Mouse (Mus musculus) heart, embryonic 15.5 days (tissue): ENCODE measurements around the gene Rapgef2. TPM values are rescaled to one million over a fixed set of nuclear protein-coding genes. Genes with fewer than 3 reads are reported as not detected.
"Not testable (repeated sequence)": the region's sequence is repeated elsewhere in the genome, so short reads cannot be mapped to it uniquely, and the experiment has no call there.

Experiments used
- ATAC-seq: fragments of 200-750 bp; cut with Nextera tagmentation; replicated peaks from 2 replicates; pipeline ENCODE4 v1.8.0; 2017; ENCODE audit warnings: low read depth, moderate TSS enrichment; ENCODE audit not compliant: insufficient number of reproducible peaks, insufficient read depth, low FRiP score
- H3K27ac ChIP-seq: fragments of 300-500 bp; sonication (generic); 2 replicates; pipeline ENCODE4 v1.5.1; 2015; ENCODE audit warnings: mild to moderate bottlenecking, inconsistent platforms
- H3K27me3 ChIP-seq: fragments of 300-500 bp; sonication (generic); 2 replicates; pipeline ENCODE4 v1.6.1; 2015; ENCODE audit warnings: inconsistent platforms
- H3K36me3 ChIP-seq: fragments of 300-500 bp; sonication (generic); 2 replicates; pipeline ENCODE4 v1.6.1; 2015; ENCODE audit warnings: mild to moderate bottlenecking, inconsistent platforms
- H3K4me1 ChIP-seq: fragments of 300-500 bp; sonication (generic); replicated peaks from 2 replicates; pipeline ENCODE4 v1.6.1; 2015; ENCODE audit warnings: inconsistent platforms
- H3K4me2 ChIP-seq: fragments of 300-500 bp; sonication (generic); 2 replicates; pipeline ENCODE4 v1.6.1; 2015; ENCODE audit warnings: inconsistent platforms, mild to moderate bottlenecking, moderate library complexity
- H3K4me3 ChIP-seq: fragments of 300-500 bp; sonication (generic); 2 replicates; pipeline ENCODE4 v1.5.1; 2015; ENCODE audit warnings: mild to moderate bottlenecking, inconsistent platforms
- H3K9ac ChIP-seq: fragments of 300-500 bp; sonication (generic); 2 replicates; pipeline ENCODE4 v1.6.1; 2015; ENCODE audit warnings: mild to moderate bottlenecking, inconsistent platforms
- H3K9me3 ChIP-seq: fragments of 300-500 bp; sonication (generic); replicated peaks from 2 replicates; pipeline ENCODE4 v1.6.1; 2016; ENCODE audit warnings: inconsistent platforms
- WGBS: fragments of 180-500 bp; shearing (Covaris S2); methylation state at CpG from one replicate; pipeline ENCODE4 v1.1.7; 2015; ENCODE audit warnings: mixed read lengths; 5-methylcytosine and 5-hydroxymethylcytosine counted together
- polyA plus RNA-seq: library from polyadenylated mRNA; unstranded; fragments of >200 nt; fragmentation: Nextera tagmentation; extraction: Ambion mirVana; gene quantifications from 2 replicates; pipeline ENCODE4 v1.2.1, GENCODE M21; 2015

Gene Rapgef2
- polyA plus RNA-seq, 1 experiment from 2014 or later = 5.7 TPM

- peak; percentile 90 for ATAC-seq
These were observed 104.9 kb downstream of the Rapgef2 start for GRCm38 (mm10) chr3:79181248-79181991.

GRCm38 (mm10) chr3:79180086-79180485 is 106.2 kb downstream of the Rapgef2 start:
- Histone ChIP-seq H3K4me2 (peak overlapping the region; percentile 61), H3K27ac (peak overlapping the region; percentile 87), H3K4me3 (peak overlapping the region; percentile 36), H3K27me3 (no peaks in the 10 kb centered on the region), H3K4me1 (peaks cover 53% of the 10 kb centered on the region), H3K9ac (peak overlapping the region; percentile 47), H3K9me3 (no peaks in the 10 kb centered on the region), H3K36me3 (no peaks in the 10 kb centered on the region)
- 25% methylated on average over 8 of the region's 8 CpGs for WGBS
- peak; percentile 45 for ATAC-seq

More at GRCm38 (mm10) chr3:79181248-79181991, 104.9 kb downstream of the Rapgef2 start:
- peak overlapping the region; percentile 61 for H3K4me2 ChIP-seq
- no peaks in the 10 kb centered on the region for H3K36me3 ChIP-seq
- 18% methylated on average over 24 of the region's 24 CpGs for WGBS
- H3K9ac ChIP-seq = peak overlapping the region; percentile 42; the same call in 1 of the 2 replicates
- H3K9me3 ChIP-seq = no peaks in the 10 kb centered on the region
- H3K4me3 ChIP-seq = peak overlapping the region; percentile 36
- H3K27ac ChIP-seq = peak overlapping the region; percentile 87
- peaks cover 53% of the 10 kb centered on the region for H3K4me1 ChIP-seq
- no peaks in the 10 kb centered on the region for H3K27me3 ChIP-seq

- Histone ChIP-seq H3K4me1 (peaks cover 53% of the 10 kb centered on the region), H3K9ac (peak overlapping the region; percentile 47; the same call in 1 of the 2 replicates), H3K36me3 (no peaks in the 10 kb centered on the region), H3K4me3 (peak overlapping the region; percentile 36), H3K27me3 (no peaks in the 10 kb centered on the region), H3K27ac (peak overlapping the region; percentile 87), H3K9me3 (no peaks in the 10 kb centered on the region), H3K4me2 (peak overlapping the region; percentile 61)
- no peak for ATAC-seq
- 65% methylated on average over 2 of the region's 2 CpGs for WGBS
These were observed 106.7 kb downstream of the Rapgef2 start for GRCm38 (mm10) chr3:79179499-79180053.

GRCm38 (mm10) chr3:79178708-79179107 is 107.6 kb downstream of the Rapgef2 start:
- ATAC-seq = no peak
- peak overlapping the region; percentile 87 for H3K27ac ChIP-seq

GRCm38 (mm10) chr3:79178070-79178469 is 108.2 kb downstream of the Rapgef2 start:
- no peaks in the 10 kb centered on the region for H3K27me3 ChIP-seq
- peaks cover 53% of the 10 kb centered on the region for H3K4me1 ChIP-seq
- H3K4me2 ChIP-seq = peak overlapping the region; percentile 61
- H3K9me3 ChIP-seq = no peaks in the 10 kb centered on the region
- no peak overlapping the region for H3K4me3 ChIP-seq
- peaks cover 3% of the 10 kb centered on the region; the same call in 1 of the 2 replicates for H3K36me3 ChIP-seq
- no peak for ATAC-seq
- H3K9ac ChIP-seq = no peak overlapping the region
- 72% methylated on average over 6 of the region's 6 CpGs for WGBS
- peak overlapping the region; percentile 87 for H3K27ac ChIP-seq

More at GRCm38 (mm10) chr3:79178708-79179107, 107.6 kb downstream of the Rapgef2 start:
- Histone ChIP-seq H3K9ac (no peak overlapping the region), H3K4me3 (peak overlapping the region; percentile 36), H3K4me2 (peak overlapping the region; percentile 61), H3K36me3 (no peaks in the 10 kb centered on the region), H3K9me3 (no peaks in the 10 kb centered on the region), H3K4me1 (peaks cover 53% of the 10 kb centered on the region), H3K27me3 (no peaks in the 10 kb centered on the region)
- WGBS = 37% methylated on average over 3 of the region's 3 CpGs

- peak overlapping the region; percentile 87 for H3K27ac ChIP-seq
- H3K4me2 ChIP-seq = peak overlapping the region; percentile 61; the same call in 1 of the 2 replicates
- peaks cover 53% of the 10 kb centered on the region for H3K4me1 ChIP-seq
These were observed 109.0 kb downstream of the Rapgef2 start for GRCm38 (mm10) chr3:79177136-79177870.

GRCm38 (mm10) chr3:79174168-79174567 is 112.1 kb downstream of the Rapgef2 start:
- Histone ChIP-seq H3K4me2 (no peak overlapping the region), H3K4me1 (peaks cover 26% of the 10 kb centered on the region), H3K4me3 (no peak overlapping the region), H3K9ac (no peak overlapping the region), H3K27me3 (no peaks in the 10 kb centered on the region), H3K27ac (no peak overlapping the region), H3K36me3 (peaks cover 20% of the 10 kb centered on the region; the same call in 1 of the 2 replicates), H3K9me3 (no peaks in the 10 kb centered on the region)
- ATAC-seq = no peak
- WGBS = 83% methylated on average over 6 of the region's 6 CpGs

More at GRCm38 (mm10) chr3:79177136-79177870, 109.0 kb downstream of the Rapgef2 start:
- no peak overlapping the region for H3K4me3 ChIP-seq
- H3K9me3 ChIP-seq = no peaks in the 10 kb centered on the region
- no peak overlapping the region for H3K9ac ChIP-seq
- ATAC-seq = no peak
- no peaks in the 10 kb centered on the region for H3K27me3 ChIP-seq
- WGBS = 76% methylated on average over 8 of the region's 8 CpGs
- H3K36me3 ChIP-seq = peaks cover 10% of the 10 kb centered on the region; the same call in 1 of the 2 replicates

GRCm38 (mm10) chr3:79173291-79173690 is 113.0 kb downstream of the Rapgef2 start:
- Histone ChIP-seq H3K4me3 (no peak overlapping the region), H3K9me3 (no peaks in the 10 kb centered on the region), H3K4me2 (no peak overlapping the region), H3K27ac (no peak overlapping the region), H3K9ac (no peak overlapping the region), H3K4me1 (peaks cover 22% of the 10 kb centered on the region), H3K36me3 (peaks cover 20% of the 10 kb centered on the region; the same call in 1 of the 2 replicates), H3K27me3 (no peaks in the 10 kb centered on the region)
- no peak for ATAC-seq
- WGBS = 82% methylated on average over 5 of the region's 5 CpGs

GRCm38 (mm10) chr3:79171146-79171545 is 115.2 kb downstream of the Rapgef2 start:
- H3K36me3 ChIP-seq = peaks cover 20% of the 10 kb centered on the region; the same call in 1 of the 2 replicates
- ATAC-seq, H3K4me3 ChIP-seq, H3K27me3 ChIP-seq, H3K27ac ChIP-seq, H3K9me3 ChIP-seq, H3K9ac ChIP-seq, H3K4me2 ChIP-seq, H3K4me1 ChIP-seq: not testable (repeated sequence)
- 94% methylated on average over 8 of the region's 8 CpGs for WGBS

- H3K27ac ChIP-seq = no peak overlapping the region
- H3K9me3 ChIP-seq = no peaks in the 10 kb centered on the region
- no peak overlapping the region for H3K4me2 ChIP-seq
- H3K27me3 ChIP-seq = no peaks in the 10 kb centered on the region
- H3K4me3 ChIP-seq = no peak overlapping the region
- H3K4me1 ChIP-seq = peaks cover 8% of the 10 kb centered on the region
- H3K9ac ChIP-seq = no peak overlapping the region
- no peak for ATAC-seq
- peaks cover 19% of the 10 kb centered on the region; the same call in 1 of the 2 replicates for H3K36me3 ChIP-seq
- WGBS = 24% methylated on average over 2 of the region's 2 CpGs
These were observed 118.0 kb downstream of the Rapgef2 start for GRCm38 (mm10) chr3:79168168-79168827.
